Comparison of ENCODE assay signal across 1 mouse cellular context in the genomic region with DNA sequence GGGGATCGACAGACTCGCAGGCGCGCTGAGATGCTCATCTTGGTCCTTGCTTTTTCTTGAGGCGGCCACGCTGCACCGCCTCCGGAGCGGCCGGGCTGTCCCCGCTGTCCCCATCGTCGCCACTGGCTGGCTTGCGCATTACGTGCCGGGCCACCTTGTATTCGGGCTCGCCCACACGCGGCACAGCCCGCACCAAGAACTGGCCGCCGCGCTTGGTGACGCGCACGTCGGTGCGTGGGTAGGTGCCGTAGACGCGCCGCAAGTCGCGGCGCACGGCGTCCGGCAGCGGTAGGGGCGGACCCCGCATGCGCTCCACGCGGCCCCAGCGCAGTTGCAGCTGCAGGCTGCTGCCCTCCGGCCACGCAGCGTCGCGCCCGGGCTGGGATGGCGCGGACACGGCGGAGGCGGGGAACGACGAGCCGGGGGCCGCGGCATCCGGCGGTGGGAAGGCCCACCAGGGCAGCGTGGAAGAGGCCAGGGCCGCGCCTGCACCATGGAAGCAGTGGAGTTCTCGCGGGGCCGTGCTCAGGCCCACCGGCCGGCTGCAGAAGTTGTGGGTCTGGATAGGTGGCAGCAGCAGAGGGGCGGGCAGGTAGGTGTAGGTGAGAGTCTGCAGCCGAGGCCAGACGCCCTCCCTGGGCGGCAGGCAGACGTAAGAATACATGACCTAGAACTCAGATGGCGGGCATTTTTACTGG.
TF ChIP-seq lines count a peak whose summit lies in the region.

No protein-coding gene starts in this region.

TF ChIP-seq in CH12.LX, 34 proteins besides CTCF, POLR2A, EP300 and RAD21:
- TF ChIP-seq MAZ (IDR thresholded peaks at IDR 0.05; ENCODE audit: low read depth, low read length): no peak
- peak; percentile 85; the same call in 1 of the 2 replicates for TF ChIP-seq MXI1 (IDR thresholded peaks at IDR 0.05; ENCODE audit: low read depth, low read length)
- no peak for TF ChIP-seq JUN (IDR thresholded peaks at IDR 0.05; ENCODE audit: insufficient read depth, low read depth, low read length)
- peak; percentile 84 for TF ChIP-seq NRF1 (IDR thresholded peaks at IDR 0.05; ENCODE audit: low read depth, low read length)
- TF ChIP-seq MEF2A (IDR thresholded peaks at IDR 0.05; ENCODE audit: borderline replicate concordance, low read depth, low read length): 0 out of 2 replicates have a peak, but pooled peaks have one; percentile 13
- no peak for TF ChIP-seq GABPA (IDR thresholded peaks at IDR 0.05; ENCODE audit: insufficient replicate concordance, low read depth, low read length)
- TF ChIP-seq BHLHE40 (IDR thresholded peaks at IDR 0.05; ENCODE audit: low read depth, low read length): no peak
- 0 out of 2 replicates have a peak, but pooled peaks have one; percentile 2 for TF ChIP-seq MYC (IDR thresholded peaks at IDR 0.05; ENCODE audit: low read depth, low read length)
- TF ChIP-seq JUND (conservative IDR thresholded peaks at IDR 0.05; ENCODE audit: low read depth, low read length): no peak
- TF ChIP-seq SIN3A (IDR thresholded peaks at IDR 0.05; ENCODE audit: low read length): peak; percentile 66
- 0 out of 2 replicates have a peak, but pooled peaks have one; percentile 35 for TF ChIP-seq KAT2A (IDR thresholded peaks at IDR 0.05; ENCODE audit: insufficient replicate concordance, low read length)
- peak; percentile 84 for TF ChIP-seq NELFE (IDR thresholded peaks at IDR 0.05; ENCODE audit: low read depth, low read length)
- no peak; the same call in 1 of the 2 replicates for TF ChIP-seq SMC3 (IDR thresholded peaks at IDR 0.05; ENCODE audit: low read depth, low read length)
- TF ChIP-seq CHD2 (IDR thresholded peaks at IDR 0.05; ENCODE audit: low read length): no peak; the same call in 1 of the 2 replicates
- TF ChIP-seq UBTF (IDR thresholded peaks at IDR 0.05; ENCODE audit: low read depth, low read length): no peak
- TF ChIP-seq HCFC1 (IDR thresholded peaks at IDR 0.05; ENCODE audit: low read depth, low read length): peak; percentile 38
- no peak for TF ChIP-seq E2F4 (IDR thresholded peaks at IDR 0.05; ENCODE audit: insufficient replicate concordance, low read depth, low read length)
- no peak for TF ChIP-seq CHD1 (IDR thresholded peaks at IDR 0.05; ENCODE audit: low read depth, low read length)
- no peak for TF ChIP-seq ZKSCAN1 (IDR thresholded peaks at IDR 0.05; ENCODE audit: borderline replicate concordance, low read depth, low read length)
- TF ChIP-seq MAX (IDR thresholded peaks at IDR 0.05; ENCODE audit: low read length): peak; percentile 69
- TF ChIP-seq ZNF384 (IDR thresholded peaks at IDR 0.05; ENCODE audit: low read depth, low read length): no peak
- peak; percentile 79; the same call in 1 of the 2 replicates for TF ChIP-seq POLR2AphosphoS2 (IDR thresholded peaks at IDR 0.05; ENCODE audit: low read depth, low read length)
- 0 out of 2 replicates have a peak, but pooled peaks have one; percentile 19 for TF ChIP-seq TBP (conservative IDR thresholded peaks at IDR 0.05; ENCODE audit: low read depth, low read length)
- TF ChIP-seq IRF4 (IDR thresholded peaks at IDR 0.05; ENCODE audit: low read depth, low read length): 0 out of 2 replicates have a peak, but pooled peaks have one; percentile 25
- no peak for TF ChIP-seq ETS1 (conservative IDR thresholded peaks at IDR 0.05; ENCODE audit: low read depth, low read length)
- TF ChIP-seq ZMIZ1 (IDR thresholded peaks at IDR 0.05; ENCODE audit: low read depth, low read length): peak; percentile 93
- TF ChIP-seq TCF12 (IDR thresholded peaks at IDR 0.05; ENCODE audit: low read depth, low read length): peak; percentile 72
- no peak for TF ChIP-seq MAFK (IDR thresholded peaks at IDR 0.05; ENCODE audit: insufficient replicate concordance, low read length)
- TF ChIP-seq PAX5 (IDR thresholded peaks at IDR 0.05; ENCODE audit: low read length): no peak
- 0 out of 2 replicates have a peak, but pooled peaks have one; percentile 24 for TF ChIP-seq ELF1 (IDR thresholded peaks at IDR 0.05; ENCODE audit: low read depth, low read length)
- TF ChIP-seq RCOR1 (conservative IDR thresholded peaks at IDR 0.05; ENCODE audit: low read depth, low read length): no peak
- no peak for TF ChIP-seq USF2 (conservative IDR thresholded peaks at IDR 0.05; ENCODE audit: low read depth, low read length)
- no peak for TF ChIP-seq ZC3H11A (IDR thresholded peaks at IDR 0.05; ENCODE audit: low read depth, low read length)
- no peak for TF ChIP-seq USF1 (IDR thresholded peaks at IDR 0.05; ENCODE audit: low read depth, low read length)
